Mouse (Mus musculus) MEL (cell line): ENCODE data around the gene Tmtc2. TPM values are rescaled to one million over a fixed set of nuclear protein-coding genes. Genes with fewer than 3 reads are reported as not detected.
A peak's percentile ranks its signal among the peaks of the same experiment; 100 is the strongest.

ENCODE experiments used
- DNase-seq: peaks from one replicate; pipeline ENCODE4 v3.0.0; 2011; ENCODE audit warnings: low read depth, low spot score
- H3K27ac ChIP-seq: 2 replicates; pipeline ENCODE4 v1.5.1; 2012; ENCODE audit warnings: low read depth, mild to moderate bottlenecking, control low read depth, low read length, moderate library complexity; ENCODE audit not compliant: control insufficient read depth
- H3K27me3 ChIP-seq, 2 experiments: fragments of 150-350 bp in 1 of 2; sonication (generic) in 1 of 2; 2 replicates each; pipeline ENCODE4 v1.6.1; 2012; ENCODE audit warnings: low read length in 2 of 2, mild to moderate bottlenecking in 2 of 2, improper control_type of control experiment in 1 of 2, moderate library complexity in 1 of 2; ENCODE audit not compliant: insufficient read depth in 2 of 2, control insufficient read depth in 1 of 2
- H3K36me3 ChIP-seq, 2 experiments: 2 replicates each; pipeline ENCODE4 v1.6.1; 2012 to 2014; ENCODE audit warnings: low read length in 2 of 2, improper control_type of control experiment in 1 of 2, inconsistent platforms in 1 of 2, mild to moderate bottlenecking in 1 of 2; ENCODE audit not compliant: insufficient read depth in 2 of 2, control insufficient read depth in 1 of 2
- H3K4me1 ChIP-seq, 2 experiments: fragments of 150-350 bp in 1 of 2; sonication (generic) in 1 of 2; 2 replicates each; pipeline ENCODE4 v1.6.1; 2012; ENCODE audit warnings: low read length in 2 of 2, improper control_type of control experiment in 1 of 2, mild to moderate bottlenecking in 1 of 2; ENCODE audit not compliant: insufficient read depth in 2 of 2, control insufficient read depth in 1 of 2
- H3K4me3 ChIP-seq, 2 experiments: fragments of 150-350 bp in 1 of 2; sonication (generic) in 1 of 2; 2 replicates each; pipeline ENCODE4 v1.5.1; 2012; ENCODE audit warnings: low read depth in 2 of 2, low read length in 2 of 2, mild to moderate bottlenecking in 2 of 2, moderate library complexity in 2 of 2, control low read depth in 1 of 2, improper control_type of control experiment in 1 of 2; ENCODE audit not compliant: control insufficient read depth in 1 of 2, insufficient read depth in 1 of 2
- H3K79me2 ChIP-seq: 2 replicates; pipeline ENCODE4 v1.6.1; 2012; ENCODE audit warnings: mild to moderate bottlenecking, low read length, moderate library complexity; ENCODE audit not compliant: control insufficient read depth, poor library complexity, insufficient read depth
- H3K9ac ChIP-seq: 2 replicates; pipeline ENCODE4 v1.6.1; 2012; ENCODE audit warnings: low read depth, mild to moderate bottlenecking, control low read depth, low read length, moderate library complexity; ENCODE audit not compliant: control insufficient read depth, poor library complexity, severe bottlenecking
- H3K9me3 ChIP-seq: fragments of 150-350 bp; sonication (generic); replicated peaks from 2 replicates; pipeline ENCODE4 v1.6.1; 2012; ENCODE audit warnings: mild to moderate bottlenecking, low read length, improper control_type of control experiment, moderate library complexity; ENCODE audit not compliant: insufficient read depth
- CHD1 ChIP-seq: IDR thresholded peaks from 2 replicates; pipeline ENCODE4 v1.6.1; 2012; ENCODE audit warnings: low read depth, mild to moderate bottlenecking, inconsistent platforms, low read length, improper control_type of control experiment
- CTCF ChIP-seq, 3 experiments: IDR thresholded peaks in 2 of 3; conservative IDR thresholded peaks in 1 of 3; 2 replicates each; pipeline ENCODE4 v1.5.1; 2011 to 2012; ENCODE audit warnings: low read length in 3 of 3, low read depth in 2 of 3, mild to moderate bottlenecking in 2 of 3, improper control_type of control experiment in 1 of 3, inconsistent platforms in 1 of 3, mixed read lengths in 1 of 3, moderate library complexity in 1 of 3; ENCODE audit not compliant: control insufficient read depth in 1 of 3, insufficient read depth in 1 of 3, poor library complexity in 1 of 3, severe bottlenecking in 1 of 3
- ELF1 ChIP-seq: IDR thresholded peaks from 2 replicates; pipeline ENCODE4 v1.6.1; 2014; ENCODE audit warnings: low read depth, mild to moderate bottlenecking, inconsistent platforms, low read length, improper control_type of control experiment, moderate library complexity
- EP300 ChIP-seq, 2 experiments: IDR thresholded peaks; 2 replicates each; pipeline ENCODE4 v1.6.1; 2011; ENCODE audit warnings: improper control_type of control experiment in 2 of 2, low read length in 2 of 2, low read depth in 1 of 2, mild to moderate bottlenecking in 1 of 2
- ETS1 ChIP-seq: IDR thresholded peaks from 2 replicates; pipeline ENCODE4 v1.6.1; 2012; ENCODE audit warnings: low read depth, mild to moderate bottlenecking, inconsistent platforms, low read length, improper control_type of control experiment, moderate library complexity
- GATA1 ChIP-seq: IDR thresholded peaks from 2 replicates; pipeline ENCODE4 v1.6.1; 2011; ENCODE audit warnings: low read depth, low read length, improper control_type of control experiment
- MAFK ChIP-seq: IDR thresholded peaks from 2 replicates; pipeline ENCODE4 v1.6.1; 2011; ENCODE audit warnings: low read depth, mild to moderate bottlenecking, low read length, improper control_type of control experiment, borderline replicate concordance
- RCOR1 ChIP-seq: IDR thresholded peaks from 2 replicates; pipeline ENCODE4 v1.6.1; 2012; ENCODE audit warnings: low read depth, mild to moderate bottlenecking, inconsistent platforms, low read length, improper control_type of control experiment
- TAL1 ChIP-seq: IDR thresholded peaks from 2 replicates; pipeline ENCODE4 v1.6.1; 2012; ENCODE audit warnings: mild to moderate bottlenecking, inconsistent platforms, low read length, moderate library complexity, mixed read lengths
- TBP ChIP-seq: IDR thresholded peaks from 2 replicates; pipeline ENCODE4 v1.8.0; 2011; ENCODE audit warnings: low read depth, low read length, improper control_type of control experiment
- TCF12 ChIP-seq: IDR thresholded peaks from 2 replicates; pipeline ENCODE4 v1.6.1; 2014; ENCODE audit warnings: low read depth, mild to moderate bottlenecking, inconsistent platforms, low read length, improper control_type of control experiment, moderate library complexity
- ZKSCAN1 ChIP-seq: IDR thresholded peaks from 2 replicates; pipeline ENCODE4 v1.6.1; 2012; ENCODE audit warnings: low read depth, mild to moderate bottlenecking, inconsistent platforms, low read length, improper control_type of control experiment, moderate library complexity
- ZNF384 ChIP-seq: IDR thresholded peaks from 2 replicates; pipeline ENCODE4 v1.6.1; 2012; ENCODE audit warnings: low read depth, mild to moderate bottlenecking, inconsistent platforms, low read length, improper control_type of control experiment
- polyA plus RNA-seq, 2 experiments: library from polyadenylated mRNA; stranded (reverse) in 1 of 2; unstranded in 1 of 2; fragments of >175 nt in 1 of 2; fragments of >200 nt in 1 of 2; gene quantifications; 2 replicates each; pipeline versions ENCODE4 v1.2.1 to v1.2.4; 2012; ENCODE audit warnings: low replicate concordance in 2 of 2, low read depth in 1 of 2; ENCODE audit not compliant: insufficient read length in 2 of 2, insufficient read depth in 1 of 2, missing spikeins in 1 of 2
- total RNA-seq: library from RNA; depleted of rRNA; stranded (reverse); fragments of 300-350 nt; gene quantifications from 2 replicates; pipeline ENCODE4 v1.2.3, GENCODE M21; 2012

Tmtc2 gene
- total and polyA plus RNA-seq, 3 experiments, result not detected

GRCm38 (mm10) chr10:105588141-105588540, 13.9 kb upstream of the Tmtc2 start:
- Histone ChIP-seq H3K9ac (no peak overlapping the region), H3K4me3 (no peak overlapping the region), H3K36me3 (peaks cover 0 to 2% of the 10 kb centered on the region in 2 experiments; a peak in 1 of 4 replicates), H3K27me3 (no peaks in the 10 kb centered on the region), H3K27ac (no peak overlapping the region), H3K4me1 (peaks cover 0 to 3% of the 10 kb centered on the region in 2 experiments; a peak in 2 of 4 replicates), H3K9me3 (no peaks in the 10 kb centered on the region), H3K79me2 (no peaks in the 10 kb centered on the region)
- TF ChIP-seq EP300 (IDR thresholded peaks at IDR 0.05; ENCODE audit: low read depth in 1 of 2, low read length in 2 of 2), result peak; percentile 39 to 66; a peak in 2 of 4 replicates
- no peak for TF ChIP-seq ZKSCAN1
- peak; percentile 92 for TF ChIP-seq ZNF384
- peak; percentile 40; the same call in 1 of the 2 replicates for TF ChIP-seq TCF12
- peak; percentile 44; the same call in 1 of the 2 replicates for TF ChIP-seq GATA1
- TF ChIP-seq ETS1, result peak; percentile 61; the same call in 1 of the 2 replicates
- peak; percentile 11 for DNase-seq

GRCm38 (mm10) chr10:105579318-105579717, 5.1 kb upstream of the Tmtc2 start:
- H3K27ac ChIP-seq, result no peak overlapping the region
- no peak overlapping the region for H3K4me3 ChIP-seq
- DNase-seq, result peak; percentile 47
- no peak for TF ChIP-seq RCOR1
- TF ChIP-seq EP300 (IDR thresholded peaks at IDR 0.05; ENCODE audit: low read depth in 1 of 2, low read length in 2 of 2), result peak; percentile 27 to 53; a peak in 2 of 4 replicates
- TF ChIP-seq GATA1, result peak; percentile 55
- TF ChIP-seq ETS1, result peak; percentile 67; the same call in 1 of the 2 replicates
- TF ChIP-seq TCF12, result peak; percentile 25; the same call in 1 of the 2 replicates
- TF ChIP-seq CHD1, result no peak
- no peak for TF ChIP-seq MAFK
- no peak for TF ChIP-seq CTCF (IDR thresholded peaks at IDR 0.05 in 2 of 3, conservative IDR thresholded peaks at IDR 0.05 in 1 of 3; ENCODE audit: control insufficient read depth in 1 of 3, insufficient read depth in 1 of 3, low read depth in 2 of 3, low read length in 3 of 3, poor library complexity in 1 of 3, severe bottlenecking in 1 of 3)
- no peaks in the 10 kb centered on the region for H3K27me3 ChIP-seq
- H3K4me1 ChIP-seq, result 0 out of 4 replicates have a peak, but pooled peaks cover 0 to 2% of the 10 kb centered on the region in 2 experiments
- H3K36me3 ChIP-seq, result peaks cover 0 to 3% of the 10 kb centered on the region in 2 experiments; a peak in 2 of 4 replicates
- no peaks in the 10 kb centered on the region for H3K79me2 ChIP-seq
- H3K9ac ChIP-seq, result no peak overlapping the region
- H3K9me3 ChIP-seq, result no peaks in the 10 kb centered on the region

GRCm38 (mm10) chr10:105578291-105578845, 4.1 kb upstream of the Tmtc2 start:
- H3K27ac ChIP-seq, result no peak overlapping the region
- no peaks in the 10 kb centered on the region for H3K9me3 ChIP-seq
- no peaks in the 10 kb centered on the region for H3K79me2 ChIP-seq
- H3K4me1 ChIP-seq, result 0 out of 4 replicates have a peak, but pooled peaks cover 0 to 2% of the 10 kb centered on the region in 2 experiments
- H3K27me3 ChIP-seq, result no peaks in the 10 kb centered on the region
- H3K4me3 ChIP-seq, result no peak overlapping the region
- H3K9ac ChIP-seq, result no peak overlapping the region
- no peak for DNase-seq
- no peak for TF ChIP-seq TAL1
- no peak for TF ChIP-seq ELF1
- no peak for TF ChIP-seq CTCF (IDR thresholded peaks at IDR 0.05 in 2 of 3, conservative IDR thresholded peaks at IDR 0.05 in 1 of 3; ENCODE audit: control insufficient read depth in 1 of 3, insufficient read depth in 1 of 3, low read depth in 2 of 3, low read length in 3 of 3, poor library complexity in 1 of 3, severe bottlenecking in 1 of 3)
- no peak for TF ChIP-seq TBP
- no peak for TF ChIP-seq CHD1
- H3K36me3 ChIP-seq, result peaks cover 0 to 3% of the 10 kb centered on the region in 2 experiments; a peak in 2 of 4 replicates
